Mouse (Mus musculus): ENCODE measurements around the gene B4galt4. TPM values are rescaled to one million over a fixed set of nuclear protein-coding genes. Genes with fewer than 3 reads are reported as not detected.

B4galt4 gene
- polyA plus RNA-seq, 1 experiment from 2014 or later: 34.9 TPM

GRCm38 (mm10) chr16:38772906-38773496, 30.9 kb downstream of the B4galt4 start:
- Histone ChIP-seq H3K36me3 (ENCODE audit: control insufficient read depth, insufficient read depth, low read length) (no peaks in the 10 kb centered on the region), H3K9me3 (ENCODE audit: control insufficient read depth, low read length) (no peaks in the 10 kb centered on the region), H3K4me3 (ENCODE audit: low read depth, low read length) (no peak overlapping the region), H3K27ac (ENCODE audit: low read depth, low read length) (no peak overlapping the region), H3K4me2 (ENCODE audit: low read depth, low read length) (no peak overlapping the region), H3K9ac (replicated peaks; ENCODE audit: low read depth, low read length) (no peak overlapping the region), H3K27me3 (ENCODE audit: control insufficient read depth, insufficient read depth, low read length) (no peaks in the 10 kb centered on the region), H3K4me1 (ENCODE audit: control insufficient read depth, insufficient read depth, low read length) (0 out of 2 replicates have a peak, but pooled peaks cover 2% of the 10 kb centered on the region)
- no peak for ATAC-seq (ENCODE audit: low read depth)
- WGBS: 7% methylated on average over 12 of the region's 12 CpGs

- no peaks in the 10 kb centered on the region for H3K36me3 ChIP-seq (ENCODE audit: control insufficient read depth, insufficient read depth, low read length)
- no peak for ATAC-seq (ENCODE audit: low read depth)
- H3K27me3 ChIP-seq (ENCODE audit: control insufficient read depth, insufficient read depth, low read length): no peaks in the 10 kb centered on the region
- 47% methylated on average over 7 of the region's 7 CpGs for WGBS
- 0 out of 2 replicates have a peak, but pooled peaks cover 2% of the 10 kb centered on the region for H3K4me1 ChIP-seq (ENCODE audit: control insufficient read depth, insufficient read depth, low read length)
- H3K27ac ChIP-seq (ENCODE audit: low read depth, low read length): no peak overlapping the region
- no peaks in the 10 kb centered on the region for H3K9me3 ChIP-seq (ENCODE audit: control insufficient read depth, low read length)
- no peak overlapping the region for H3K4me3 ChIP-seq (ENCODE audit: low read depth, low read length)
- no peak overlapping the region for H3K4me2 ChIP-seq (ENCODE audit: low read depth, low read length)
- H3K9ac ChIP-seq (replicated peaks; ENCODE audit: low read depth, low read length): no peak overlapping the region
Measured at GRCm38 (mm10) chr16:38774964-38775746, 33.1 kb downstream of the B4galt4 start.

GRCm38 (mm10) chr16:38776342-38776741, 34.3 kb downstream of the B4galt4 start:
- 65% methylated on average over 6 of the region's 6 CpGs for WGBS

GRCm38 (mm10) chr16:38780960-38781572, 39.0 kb downstream of the B4galt4 start:
- Histone ChIP-seq H3K4me2 (ENCODE audit: low read depth, low read length) (no peak overlapping the region), H3K27ac (ENCODE audit: low read depth, low read length) (no peak overlapping the region), H3K27me3 (ENCODE audit: control insufficient read depth, insufficient read depth, low read length) (no peaks in the 10 kb centered on the region), H3K36me3 (ENCODE audit: control insufficient read depth, insufficient read depth, low read length) (no peaks in the 10 kb centered on the region), H3K4me1 (ENCODE audit: control insufficient read depth, insufficient read depth, low read length) (no peaks in the 10 kb centered on the region), H3K4me3 (ENCODE audit: low read depth, low read length) (no peak overlapping the region), H3K9ac (replicated peaks; ENCODE audit: low read depth, low read length) (no peak overlapping the region), H3K9me3 (ENCODE audit: control insufficient read depth, low read length) (no peaks in the 10 kb centered on the region)
- 95% methylated on average over 7 of the region's 7 CpGs for WGBS
- no peak for ATAC-seq (ENCODE audit: low read depth)

More at GRCm38 (mm10) chr16:38776342-38776741, 34.3 kb downstream of the B4galt4 start:
- H3K4me2 ChIP-seq (ENCODE audit: low read depth, low read length): no peak overlapping the region
- H3K27me3 ChIP-seq (ENCODE audit: control insufficient read depth, insufficient read depth, low read length): no peaks in the 10 kb centered on the region
- H3K4me3 ChIP-seq (ENCODE audit: low read depth, low read length): no peak overlapping the region
- no peak overlapping the region for H3K9ac ChIP-seq (replicated peaks; ENCODE audit: low read depth, low read length)
- ATAC-seq (ENCODE audit: low read depth): no peak
- no peak overlapping the region for H3K27ac ChIP-seq (ENCODE audit: low read depth, low read length)
- H3K4me1 ChIP-seq (ENCODE audit: control insufficient read depth, insufficient read depth, low read length): 0 out of 2 replicates have a peak, but pooled peaks cover 2% of the 10 kb centered on the region
- no peaks in the 10 kb centered on the region for H3K36me3 ChIP-seq (ENCODE audit: control insufficient read depth, insufficient read depth, low read length)
- H3K9me3 ChIP-seq (ENCODE audit: control insufficient read depth, low read length): no peaks in the 10 kb centered on the region

GRCm38 (mm10) chr16:38781946-38782345, 39.9 kb downstream of the B4galt4 start:
- no peak for ATAC-seq (ENCODE audit: low read depth)
- Histone ChIP-seq H3K9ac (replicated peaks; ENCODE audit: low read depth, low read length) (no peak overlapping the region), H3K9me3 (ENCODE audit: control insufficient read depth, low read length) (no peaks in the 10 kb centered on the region), H3K27ac (ENCODE audit: low read depth, low read length) (no peak overlapping the region), H3K4me2 (ENCODE audit: low read depth, low read length) (no peak overlapping the region), H3K27me3 (ENCODE audit: control insufficient read depth, insufficient read depth, low read length) (no peaks in the 10 kb centered on the region), H3K4me1 (ENCODE audit: control insufficient read depth, insufficient read depth, low read length) (no peaks in the 10 kb centered on the region), H3K4me3 (ENCODE audit: low read depth, low read length) (no peak overlapping the region), H3K36me3 (ENCODE audit: control insufficient read depth, insufficient read depth, low read length) (no peaks in the 10 kb centered on the region)
- 78% methylated on average over 2 of the region's 2 CpGs for WGBS

GRCm38 (mm10) chr16:38782524-38783067, 40.5 kb downstream of the B4galt4 start:
- Histone ChIP-seq H3K4me1 (ENCODE audit: control insufficient read depth, insufficient read depth, low read length) (no peaks in the 10 kb centered on the region), H3K36me3 (ENCODE audit: control insufficient read depth, insufficient read depth, low read length) (no peaks in the 10 kb centered on the region), H3K4me2 (ENCODE audit: low read depth, low read length) (no peak overlapping the region), H3K27me3 (ENCODE audit: control insufficient read depth, insufficient read depth, low read length) (no peaks in the 10 kb centered on the region), H3K9me3 (ENCODE audit: control insufficient read depth, low read length) (no peaks in the 10 kb centered on the region), H3K9ac (replicated peaks; ENCODE audit: low read depth, low read length) (no peak overlapping the region), H3K4me3 (ENCODE audit: low read depth, low read length) (no peak overlapping the region), H3K27ac (ENCODE audit: low read depth, low read length) (no peak overlapping the region)
- WGBS: 50% methylated on average over 2 of the region's 2 CpGs
- ATAC-seq (ENCODE audit: low read depth): peak; percentile 41; the same call in 1 of the 2 replicates

- H3K4me3 ChIP-seq (ENCODE audit: low read depth, low read length): no peak overlapping the region
- 89% methylated on average over 7 of the region's 7 CpGs for WGBS
- no peak overlapping the region for H3K27ac ChIP-seq (ENCODE audit: low read depth, low read length)
- no peak overlapping the region for H3K4me2 ChIP-seq (ENCODE audit: low read depth, low read length)
- H3K9ac ChIP-seq (replicated peaks; ENCODE audit: low read depth, low read length): no peak overlapping the region
- ATAC-seq (ENCODE audit: low read depth): no peak
- no peaks in the 10 kb centered on the region for H3K9me3 ChIP-seq (ENCODE audit: control insufficient read depth, low read length)
- H3K4me1 ChIP-seq (ENCODE audit: control insufficient read depth, insufficient read depth, low read length): no peaks in the 10 kb centered on the region
- no peaks in the 10 kb centered on the region for H3K27me3 ChIP-seq (ENCODE audit: control insufficient read depth, insufficient read depth, low read length)
- no peaks in the 10 kb centered on the region for H3K36me3 ChIP-seq (ENCODE audit: control insufficient read depth, insufficient read depth, low read length)
Measured at GRCm38 (mm10) chr16:38785301-38785700, 43.2 kb downstream of the B4galt4 start.

- ATAC-seq (ENCODE audit: low read depth): no peak
- no peak overlapping the region for H3K9ac ChIP-seq (replicated peaks; ENCODE audit: low read depth, low read length)
- WGBS: 97% methylated on average over 2 of the region's 2 CpGs
Measured at GRCm38 (mm10) chr16:38789016-38789415, 47.0 kb downstream of the B4galt4 start.

GRCm38 (mm10) chr16:38789966-38790365, 47.9 kb downstream of the B4galt4 start:
- WGBS: 89% methylated on average over 3 of the region's 3 CpGs
- no peaks in the 10 kb centered on the region for H3K9me3 ChIP-seq (ENCODE audit: control insufficient read depth, low read length)

More at GRCm38 (mm10) chr16:38789016-38789415, 47.0 kb downstream of the B4galt4 start:
- Histone ChIP-seq H3K4me1 (ENCODE audit: control insufficient read depth, insufficient read depth, low read length) (no peaks in the 10 kb centered on the region), H3K4me2 (ENCODE audit: low read depth, low read length) (no peak overlapping the region), H3K36me3 (ENCODE audit: control insufficient read depth, insufficient read depth, low read length) (no peaks in the 10 kb centered on the region), H3K27me3 (ENCODE audit: control insufficient read depth, insufficient read depth, low read length) (no peaks in the 10 kb centered on the region), H3K4me3 (ENCODE audit: low read depth, low read length) (no peak overlapping the region), H3K9me3 (ENCODE audit: control insufficient read depth, low read length) (no peaks in the 10 kb centered on the region), H3K27ac (ENCODE audit: low read depth, low read length) (no peak overlapping the region)

More at GRCm38 (mm10) chr16:38789966-38790365, 47.9 kb downstream of the B4galt4 start:
- no peaks in the 10 kb centered on the region for H3K27me3 ChIP-seq (ENCODE audit: control insufficient read depth, insufficient read depth, low read length)
- no peak overlapping the region for H3K9ac ChIP-seq (replicated peaks; ENCODE audit: low read depth, low read length)
- ATAC-seq (ENCODE audit: low read depth): no peak
- no peaks in the 10 kb centered on the region for H3K4me1 ChIP-seq (ENCODE audit: control insufficient read depth, insufficient read depth, low read length)
- no peaks in the 10 kb centered on the region for H3K36me3 ChIP-seq (ENCODE audit: control insufficient read depth, insufficient read depth, low read length)
- H3K4me2 ChIP-seq (ENCODE audit: low read depth, low read length): no peak overlapping the region
- H3K27ac ChIP-seq (ENCODE audit: low read depth, low read length): no peak overlapping the region
- no peak overlapping the region for H3K4me3 ChIP-seq (ENCODE audit: low read depth, low read length)

Measured in neural tube, embryonic 14.5 days (tissue).